Mouse (Mus musculus) MEL (cell line): ENCODE results near the gene Psmc3. TPM values are rescaled to one million over a fixed set of nuclear protein-coding genes. Genes with fewer than 3 reads are reported as not detected.

Experiments used
- DNase-seq: peaks from one replicate; pipeline ENCODE4 v3.0.0; 2011; ENCODE audit warnings: low read depth, low spot score
- H3K27ac ChIP-seq: 2 replicates; pipeline ENCODE4 v1.5.1; 2012; ENCODE audit warnings: low read depth, mild to moderate bottlenecking, control low read depth, low read length, moderate library complexity; ENCODE audit not compliant: control insufficient read depth
- H3K27me3 ChIP-seq, 2 experiments: fragments of 150-350 bp in 1 of 2; sonication (generic) in 1 of 2; 2 replicates each; pipeline ENCODE4 v1.6.1; 2012; ENCODE audit warnings: low read length in 2 of 2, mild to moderate bottlenecking in 2 of 2, improper control_type of control experiment in 1 of 2, moderate library complexity in 1 of 2; ENCODE audit not compliant: insufficient read depth in 2 of 2, control insufficient read depth in 1 of 2
- H3K36me3 ChIP-seq, 2 experiments: 2 replicates each; pipeline ENCODE4 v1.6.1; 2012 to 2014; ENCODE audit warnings: low read length in 2 of 2, improper control_type of control experiment in 1 of 2, inconsistent platforms in 1 of 2, mild to moderate bottlenecking in 1 of 2; ENCODE audit not compliant: insufficient read depth in 2 of 2, control insufficient read depth in 1 of 2
- H3K4me1 ChIP-seq, 2 experiments: fragments of 150-350 bp in 1 of 2; sonication (generic) in 1 of 2; 2 replicates each; pipeline ENCODE4 v1.6.1; 2012; ENCODE audit warnings: low read length in 2 of 2, improper control_type of control experiment in 1 of 2, mild to moderate bottlenecking in 1 of 2; ENCODE audit not compliant: insufficient read depth in 2 of 2, control insufficient read depth in 1 of 2
- H3K4me3 ChIP-seq, 2 experiments: fragments of 150-350 bp in 1 of 2; sonication (generic) in 1 of 2; 2 replicates each; pipeline ENCODE4 v1.5.1; 2012; ENCODE audit warnings: low read depth in 2 of 2, low read length in 2 of 2, mild to moderate bottlenecking in 2 of 2, moderate library complexity in 2 of 2, control low read depth in 1 of 2, improper control_type of control experiment in 1 of 2; ENCODE audit not compliant: control insufficient read depth in 1 of 2, insufficient read depth in 1 of 2
- H3K79me2 ChIP-seq: 2 replicates; pipeline ENCODE4 v1.6.1; 2012; ENCODE audit warnings: mild to moderate bottlenecking, low read length, moderate library complexity; ENCODE audit not compliant: control insufficient read depth, poor library complexity, insufficient read depth
- H3K9ac ChIP-seq: 2 replicates; pipeline ENCODE4 v1.6.1; 2012; ENCODE audit warnings: low read depth, mild to moderate bottlenecking, control low read depth, low read length, moderate library complexity; ENCODE audit not compliant: control insufficient read depth, poor library complexity, severe bottlenecking
- H3K9me3 ChIP-seq: fragments of 150-350 bp; sonication (generic); replicated peaks from 2 replicates; pipeline ENCODE4 v1.6.1; 2012; ENCODE audit warnings: mild to moderate bottlenecking, low read length, improper control_type of control experiment, moderate library complexity; ENCODE audit not compliant: insufficient read depth
- CHD1 ChIP-seq: IDR thresholded peaks from 2 replicates; pipeline ENCODE4 v1.6.1; 2012; ENCODE audit warnings: low read depth, mild to moderate bottlenecking, inconsistent platforms, low read length, improper control_type of control experiment
- ELF1 ChIP-seq: IDR thresholded peaks from 2 replicates; pipeline ENCODE4 v1.6.1; 2014; ENCODE audit warnings: low read depth, mild to moderate bottlenecking, inconsistent platforms, low read length, improper control_type of control experiment, moderate library complexity
- EP300 ChIP-seq, 2 experiments: IDR thresholded peaks; 2 replicates each; pipeline ENCODE4 v1.6.1; 2011; ENCODE audit warnings: improper control_type of control experiment in 2 of 2, low read length in 2 of 2, low read depth in 1 of 2, mild to moderate bottlenecking in 1 of 2
- GABPA ChIP-seq: IDR thresholded peaks from 2 replicates; pipeline ENCODE4 v1.6.1; 2012; ENCODE audit warnings: low read depth, mild to moderate bottlenecking, inconsistent platforms, low read length, improper control_type of control experiment, moderate library complexity
- GATA1 ChIP-seq: IDR thresholded peaks from 2 replicates; pipeline ENCODE4 v1.6.1; 2011; ENCODE audit warnings: low read depth, low read length, improper control_type of control experiment
- JUND ChIP-seq: IDR thresholded peaks from 2 replicates; pipeline ENCODE4 v1.6.1; 2011; ENCODE audit warnings: low read depth, mild to moderate bottlenecking, improper control_type of control experiment, low read length
- KAT2A ChIP-seq: conservative IDR thresholded peaks from 2 replicates; pipeline ENCODE4 v1.6.1; 2012; ENCODE audit warnings: low read depth, low read length, improper control_type of control experiment, inconsistent platforms
- MAFK ChIP-seq: IDR thresholded peaks from 2 replicates; pipeline ENCODE4 v1.6.1; 2011; ENCODE audit warnings: low read depth, mild to moderate bottlenecking, low read length, improper control_type of control experiment, borderline replicate concordance
- MAX ChIP-seq: IDR thresholded peaks from 2 replicates; pipeline ENCODE4 v1.6.1; 2011; ENCODE audit warnings: low read length, improper control_type of control experiment
- MAZ ChIP-seq: IDR thresholded peaks from 2 replicates; pipeline ENCODE4 v1.6.1; 2012; ENCODE audit warnings: low read depth, mild to moderate bottlenecking, inconsistent platforms, low read length, improper control_type of control experiment
- NELFE ChIP-seq: IDR thresholded peaks from 2 replicates; pipeline ENCODE4 v1.6.1; 2011; ENCODE audit warnings: low read depth, low read length, improper control_type of control experiment
- POLR2A ChIP-seq, 2 experiments: IDR thresholded peaks; 2 replicates each; pipeline ENCODE4 v1.6.1; 2011 to 2012; ENCODE audit warnings: low read length in 2 of 2, mild to moderate bottlenecking in 2 of 2, control low read depth in 1 of 2, improper control_type of control experiment in 1 of 2, low read depth in 1 of 2, moderate library complexity in 1 of 2; ENCODE audit not compliant: control insufficient read depth in 1 of 2, insufficient read depth in 1 of 2, poor library complexity in 1 of 2
- POLR2AphosphoS5 ChIP-seq: IDR thresholded peaks from 2 replicates; pipeline ENCODE4 v1.6.1; 2012; ENCODE audit warnings: low read depth, borderline replicate concordance, mild to moderate bottlenecking, inconsistent platforms, low read length, moderate library complexity, mixed read lengths
- RAD21 ChIP-seq: IDR thresholded peaks from 2 replicates; pipeline ENCODE4 v1.6.1; 2011; ENCODE audit warnings: mild to moderate bottlenecking, low read depth, low read length, improper control_type of control experiment
- RCOR1 ChIP-seq: IDR thresholded peaks from 2 replicates; pipeline ENCODE4 v1.6.1; 2012; ENCODE audit warnings: low read depth, mild to moderate bottlenecking, inconsistent platforms, low read length, improper control_type of control experiment
- SMC3 ChIP-seq: IDR thresholded peaks from 2 replicates; pipeline ENCODE4 v1.6.1; 2011; ENCODE audit warnings: low read depth, low read length, improper control_type of control experiment
- TAL1 ChIP-seq: IDR thresholded peaks from 2 replicates; pipeline ENCODE4 v1.6.1; 2012; ENCODE audit warnings: mild to moderate bottlenecking, inconsistent platforms, low read length, moderate library complexity, mixed read lengths
- USF1 ChIP-seq: IDR thresholded peaks from 2 replicates; pipeline ENCODE4 v1.6.1; 2014; ENCODE audit warnings: low read depth, mild to moderate bottlenecking, inconsistent platforms, low read length, improper control_type of control experiment, moderate library complexity
- ZC3H11A ChIP-seq: IDR thresholded peaks from 2 replicates; pipeline ENCODE4 v1.6.1; 2012; ENCODE audit warnings: low read depth, mild to moderate bottlenecking, inconsistent platforms, low read length, improper control_type of control experiment
- ZKSCAN1 ChIP-seq: IDR thresholded peaks from 2 replicates; pipeline ENCODE4 v1.6.1; 2012; ENCODE audit warnings: low read depth, mild to moderate bottlenecking, inconsistent platforms, low read length, improper control_type of control experiment, moderate library complexity
- ZMIZ1 ChIP-seq: IDR thresholded peaks from 2 replicates; pipeline ENCODE4 v1.6.1; 2012; ENCODE audit warnings: low read depth, mild to moderate bottlenecking, inconsistent platforms, low read length, improper control_type of control experiment, moderate library complexity
- ZNF384 ChIP-seq: IDR thresholded peaks from 2 replicates; pipeline ENCODE4 v1.6.1; 2012; ENCODE audit warnings: low read depth, mild to moderate bottlenecking, inconsistent platforms, low read length, improper control_type of control experiment
- polyA plus RNA-seq, 2 experiments: library from polyadenylated mRNA; stranded (reverse) in 1 of 2; unstranded in 1 of 2; fragments of >175 nt in 1 of 2; fragments of >200 nt in 1 of 2; gene quantifications; 2 replicates each; pipeline versions ENCODE4 v1.2.1 to v1.2.4; 2012; ENCODE audit warnings: low replicate concordance in 2 of 2, low read depth in 1 of 2; ENCODE audit not compliant: insufficient read length in 2 of 2, insufficient read depth in 1 of 2, missing spikeins in 1 of 2
- total RNA-seq: library from RNA; depleted of rRNA; stranded (reverse); fragments of 300-350 nt; gene quantifications from 2 replicates; pipeline ENCODE4 v1.2.3, GENCODE M21; 2012

Gene Psmc3
- total and polyA plus RNA-seq, 3 experiments = 259 to 1,459 (median 428) TPM

DNA sequence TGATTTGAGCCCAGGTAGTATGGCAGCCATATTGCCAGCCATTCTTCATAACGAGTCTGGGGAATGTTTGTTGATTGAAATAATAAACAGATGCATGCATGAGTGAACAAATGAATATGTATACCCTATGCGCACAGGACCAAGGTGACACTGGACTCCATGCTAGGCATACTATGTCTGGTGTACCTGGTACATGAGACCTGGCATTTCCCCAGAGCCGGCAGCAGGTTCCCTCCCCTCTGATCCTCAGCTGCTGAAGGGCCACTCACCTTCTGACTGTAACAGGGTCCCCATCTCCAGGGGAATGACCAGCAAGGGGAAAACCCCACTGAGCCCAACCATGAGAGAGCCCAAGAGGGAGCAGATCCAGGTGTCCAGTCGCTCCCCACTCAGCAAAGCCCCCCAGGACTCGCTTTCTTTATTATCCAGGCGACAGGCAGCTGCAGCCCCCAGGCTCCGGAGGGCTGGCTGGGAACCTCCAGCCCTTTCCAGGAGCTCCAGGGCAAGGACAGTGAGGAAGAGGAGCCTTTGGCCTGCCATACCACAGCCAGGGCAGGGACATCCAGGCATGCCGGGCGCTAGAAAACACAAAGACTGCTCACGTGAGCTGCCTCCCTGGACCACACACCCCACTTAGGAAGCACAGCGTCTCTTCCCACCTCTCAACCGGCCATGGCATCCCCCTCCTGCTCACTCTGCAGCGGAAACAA is 14.5 kb downstream of the Psmc3 start:
- Histone ChIP-seq H3K27ac (no peak overlapping the region), H3K9me3 (no peaks in the 10 kb centered on the region), H3K4me3 (no peak overlapping the region), H3K27me3 (no peaks in the 10 kb centered on the region), H3K79me2 (peaks cover 7% of the 10 kb centered on the region; the same call in 1 of the 2 replicates), H3K36me3 (peaks cover 0 to 8% of the 10 kb centered on the region in 2 experiments; a peak in 2 of 4 replicates), H3K9ac (no peak overlapping the region), H3K4me1 (peaks cover 0 to 6% of the 10 kb centered on the region in 2 experiments; a peak in 3 of 4 replicates)
- TF ChIP-seq MAZ (no peak), RAD21 (no peak), KAT2A (no peak), CHD1 (no peak), POLR2AphosphoS5 (no peak), MAFK (no peak), EP300 (IDR thresholded peaks at IDR 0.05; ENCODE audit: low read depth in 1 of 2, low read length in 2 of 2) (no peak), ZKSCAN1 (no peak), ZC3H11A (no peak), ELF1 (no peak)
- DNase-seq = no peak

DNA sequence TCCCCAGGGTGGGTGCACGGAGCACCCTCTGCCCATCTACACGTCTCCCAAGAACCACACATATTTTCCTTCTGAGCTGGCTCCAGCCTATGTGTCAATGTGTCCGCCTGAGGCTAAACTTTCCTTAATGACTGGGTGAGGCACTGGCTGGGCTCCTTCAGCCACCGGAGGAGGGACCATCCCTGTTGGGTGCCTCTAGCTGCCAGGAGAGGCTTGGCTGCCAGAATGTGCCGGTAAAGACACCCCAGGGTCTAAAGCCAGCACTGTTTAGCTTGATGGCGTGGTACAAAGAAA is 15.0 kb downstream of the Psmc3 start:
- no peak overlapping the region for H3K4me3 ChIP-seq

More for the DNA sequence above, 15.0 kb downstream of the Psmc3 start:
- Histone ChIP-seq H3K4me1 (peaks cover 0 to 6% of the 10 kb centered on the region in 2 experiments; a peak in 3 of 4 replicates), H3K36me3 (peaks cover 0 to 8% of the 10 kb centered on the region in 2 experiments; a peak in 2 of 4 replicates), H3K9ac (no peak overlapping the region), H3K27ac (no peak overlapping the region), H3K9me3 (no peaks in the 10 kb centered on the region), H3K79me2 (peaks cover 7% of the 10 kb centered on the region; the same call in 1 of the 2 replicates), H3K27me3 (no peaks in the 10 kb centered on the region)
- no peak for TF ChIP-seq MAX
- no peak for TF ChIP-seq MAZ
- TF ChIP-seq GABPA = no peak
- no peak for TF ChIP-seq JUND
- no peak for TF ChIP-seq ZMIZ1
- no peak for TF ChIP-seq POLR2A (IDR thresholded peaks at IDR 0.05; ENCODE audit: control insufficient read depth in 1 of 2, insufficient read depth in 1 of 2, low read depth in 1 of 2, low read length in 2 of 2, poor library complexity in 1 of 2)
- no peak for TF ChIP-seq GATA1
- TF ChIP-seq RCOR1 = no peak
- no peak for TF ChIP-seq SMC3
- TF ChIP-seq ZKSCAN1 = no peak
- TF ChIP-seq NELFE = no peak
- TF ChIP-seq MAFK = no peak
- TF ChIP-seq USF1 = no peak
- TF ChIP-seq ZNF384 = no peak
- TF ChIP-seq TAL1 = no peak
- no peak for DNase-seq
